Mouse (Mus musculus): ENCODE measurements around the gene Asb6. TPM values are rescaled to one million over a fixed set of nuclear protein-coding genes. Genes with fewer than 3 reads are reported as not detected.

Asb6 gene
- polyA plus RNA-seq, 1 experiment = 20.2 TPM

DNA sequence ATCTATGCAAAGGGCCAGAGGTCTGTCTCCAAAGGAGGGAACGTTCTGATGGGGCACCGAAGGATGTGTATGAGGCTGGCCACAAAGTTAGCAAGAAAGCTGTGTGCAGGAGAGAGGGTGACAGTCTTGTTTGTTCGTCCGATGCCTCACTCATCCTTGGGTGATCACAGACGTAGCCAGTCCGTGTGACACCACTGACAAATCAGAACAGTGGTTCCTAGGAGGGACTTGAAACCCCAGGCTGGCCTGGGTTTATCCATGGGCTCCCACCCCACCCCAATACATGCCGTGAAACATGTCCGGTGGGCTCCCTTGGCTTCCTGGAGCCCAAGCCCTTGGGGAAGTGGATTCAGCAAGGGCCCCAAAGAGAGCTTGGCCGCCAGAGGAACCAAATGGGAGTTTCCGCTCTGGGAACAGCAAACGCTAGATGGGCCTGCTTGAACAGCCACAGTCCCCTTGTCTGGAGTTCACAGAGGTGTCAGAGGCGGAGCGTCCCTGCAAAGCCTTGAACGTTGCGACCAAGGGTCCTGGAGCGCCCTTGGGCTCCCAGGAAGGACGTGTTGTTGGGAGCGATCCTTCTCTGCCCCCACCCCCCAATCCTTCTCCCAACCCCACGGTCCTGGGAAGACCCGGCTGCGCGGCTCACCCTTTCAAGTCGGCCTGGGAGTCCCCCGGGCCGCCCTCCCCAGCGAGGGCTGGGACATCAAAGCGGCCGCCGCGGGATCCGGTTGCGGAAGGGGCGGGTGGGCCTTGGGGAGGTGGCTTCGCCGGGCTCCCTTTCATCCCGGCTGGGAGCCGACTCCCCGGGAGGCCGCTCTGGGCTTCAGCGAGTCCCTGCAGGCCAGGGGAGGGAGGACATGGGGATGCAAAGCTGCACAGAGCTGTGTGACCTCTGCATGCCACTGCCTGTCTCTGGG, 45.8 kb downstream of the Asb6 start:
- no peak overlapping the region for H3K27ac ChIP-seq (ENCODE audit: insufficient read depth, low read length)
- H3K4me3 ChIP-seq (ENCODE audit: insufficient read depth, low read length) = no peak overlapping the region
- no peak for TF ChIP-seq POLR2A (IDR thresholded peaks at IDR 0.05; ENCODE audit: low read depth, low read length)
- no peak for TF ChIP-seq CTCF (IDR thresholded peaks at IDR 0.05; ENCODE audit: borderline replicate concordance, insufficient read depth, low read length)
- no peaks in the 10 kb centered on the region for H3K4me1 ChIP-seq (ENCODE audit: control insufficient read depth, insufficient read depth, low read length)

DNA sequence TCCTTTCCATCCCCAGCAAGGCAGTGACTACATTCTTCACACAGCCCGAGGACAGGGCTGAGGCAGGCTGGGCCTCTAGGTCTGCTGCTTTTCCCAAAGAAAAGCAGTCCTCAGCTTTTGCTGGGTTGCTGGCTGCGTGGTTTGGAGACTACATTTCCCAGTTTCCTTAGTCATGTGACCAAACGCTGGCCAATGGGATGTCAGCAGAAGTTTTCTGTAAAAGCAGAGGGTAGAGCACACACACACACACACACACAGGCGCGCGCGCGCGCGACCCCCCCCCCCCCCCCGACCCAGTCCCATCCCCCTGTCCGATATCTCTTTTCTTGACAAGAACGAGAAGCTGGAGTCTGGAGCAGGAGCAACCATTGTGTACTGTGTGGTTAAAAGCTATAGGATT, 46.8 kb downstream of the Asb6 start:
- TF ChIP-seq POLR2A (IDR thresholded peaks at IDR 0.05; ENCODE audit: low read depth, low read length) (no peak), CTCF (IDR thresholded peaks at IDR 0.05; ENCODE audit: borderline replicate concordance, insufficient read depth, low read length) (no peak)
- Histone ChIP-seq H3K4me1 (ENCODE audit: control insufficient read depth, insufficient read depth, low read length) (no peaks in the 10 kb centered on the region), H3K27ac (ENCODE audit: insufficient read depth, low read length) (no peak overlapping the region), H3K4me3 (ENCODE audit: insufficient read depth, low read length) (no peak overlapping the region)

DNA sequence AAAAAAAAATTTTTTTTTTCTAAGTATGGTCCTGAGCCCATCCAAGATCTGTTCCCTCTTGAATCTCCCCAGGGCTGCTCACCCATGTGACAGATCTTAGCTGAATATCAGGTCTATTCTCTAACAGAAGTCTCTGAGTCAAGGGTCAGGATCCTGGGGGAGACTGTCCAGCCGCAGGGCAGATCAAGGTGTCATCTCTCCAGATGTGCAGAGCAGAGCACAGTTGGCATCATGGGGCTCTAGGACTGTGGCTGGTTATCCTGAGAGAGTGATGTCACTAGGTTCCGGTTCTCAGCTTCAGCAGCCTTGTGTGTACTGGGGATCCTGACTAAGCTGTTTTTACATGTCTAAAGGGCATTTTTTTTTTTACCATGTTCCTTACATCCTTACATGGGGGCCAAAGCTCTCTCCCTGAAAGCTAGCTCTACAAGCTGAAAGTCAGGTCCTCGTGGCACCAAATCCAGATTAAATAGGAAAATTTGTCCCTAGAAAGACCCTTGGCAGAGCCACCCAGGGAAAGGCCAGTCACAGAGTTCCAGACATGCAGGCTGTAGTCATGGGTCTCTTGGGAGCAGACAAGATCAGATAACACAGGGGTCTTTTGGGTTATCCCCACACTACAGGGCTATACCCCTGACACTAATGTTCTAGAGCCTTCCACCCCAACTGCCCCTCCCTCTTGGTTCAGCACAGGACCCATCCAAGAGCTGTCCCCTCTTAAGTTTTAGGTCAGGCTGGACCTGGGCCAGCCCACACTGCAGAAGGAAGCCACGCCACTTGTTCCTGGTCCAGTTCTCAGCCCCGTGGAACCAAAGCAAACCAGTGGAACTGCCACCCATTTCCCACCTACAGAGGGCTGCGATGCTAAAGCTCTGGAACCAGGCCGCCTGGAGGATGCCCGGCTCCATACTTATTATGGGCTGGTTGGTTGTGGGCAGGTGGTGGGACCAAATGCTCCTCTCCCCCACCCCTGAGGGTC, 47.5 kb downstream of the Asb6 start:
- H3K27ac ChIP-seq (ENCODE audit: insufficient read depth, low read length) = no peak overlapping the region
- H3K4me3 ChIP-seq (ENCODE audit: insufficient read depth, low read length) = no peak overlapping the region
- no peaks in the 10 kb centered on the region for H3K4me1 ChIP-seq (ENCODE audit: control insufficient read depth, insufficient read depth, low read length)
- TF ChIP-seq POLR2A (IDR thresholded peaks at IDR 0.05; ENCODE audit: low read depth, low read length) (no peak), CTCF (IDR thresholded peaks at IDR 0.05; ENCODE audit: borderline replicate concordance, insufficient read depth, low read length) (no peak)

GRCm38 (mm10) chr2:30779241-30779640, 50.9 kb downstream of the Asb6 start:
- TF ChIP-seq CTCF (IDR thresholded peaks at IDR 0.05; ENCODE audit: borderline replicate concordance, insufficient read depth, low read length) (no peak), POLR2A (IDR thresholded peaks at IDR 0.05; ENCODE audit: low read depth, low read length) (no peak)
- Histone ChIP-seq H3K4me3 (ENCODE audit: insufficient read depth, low read length) (no peak overlapping the region), H3K27ac (ENCODE audit: insufficient read depth, low read length) (no peak overlapping the region), H3K4me1 (ENCODE audit: control insufficient read depth, insufficient read depth, low read length) (no peaks in the 10 kb centered on the region)

GRCm38 (mm10) chr2:30778235-30778634, 51.9 kb downstream of the Asb6 start:
- H3K4me1 ChIP-seq (ENCODE audit: control insufficient read depth, insufficient read depth, low read length) = no peaks in the 10 kb centered on the region
- H3K4me3 ChIP-seq (ENCODE audit: insufficient read depth, low read length) = no peak overlapping the region
- H3K27ac ChIP-seq (ENCODE audit: insufficient read depth, low read length) = no peak overlapping the region
- TF ChIP-seq POLR2A (IDR thresholded peaks at IDR 0.05; ENCODE audit: low read depth, low read length) (no peak), CTCF (IDR thresholded peaks at IDR 0.05; ENCODE audit: borderline replicate concordance, insufficient read depth, low read length) (no peak)

- Histone ChIP-seq H3K4me1 (ENCODE audit: control insufficient read depth, insufficient read depth, low read length) (no peaks in the 10 kb centered on the region), H3K4me3 (ENCODE audit: insufficient read depth, low read length) (no peak overlapping the region), H3K27ac (ENCODE audit: insufficient read depth, low read length) (no peak overlapping the region)
- TF ChIP-seq POLR2A (IDR thresholded peaks at IDR 0.05; ENCODE audit: low read depth, low read length) = no peak
- TF ChIP-seq CTCF (IDR thresholded peaks at IDR 0.05; ENCODE audit: borderline replicate concordance, insufficient read depth, low read length) = no peak
Measured at GRCm38 (mm10) chr2:30777266-30777665, 52.9 kb downstream of the Asb6 start.

DNA sequence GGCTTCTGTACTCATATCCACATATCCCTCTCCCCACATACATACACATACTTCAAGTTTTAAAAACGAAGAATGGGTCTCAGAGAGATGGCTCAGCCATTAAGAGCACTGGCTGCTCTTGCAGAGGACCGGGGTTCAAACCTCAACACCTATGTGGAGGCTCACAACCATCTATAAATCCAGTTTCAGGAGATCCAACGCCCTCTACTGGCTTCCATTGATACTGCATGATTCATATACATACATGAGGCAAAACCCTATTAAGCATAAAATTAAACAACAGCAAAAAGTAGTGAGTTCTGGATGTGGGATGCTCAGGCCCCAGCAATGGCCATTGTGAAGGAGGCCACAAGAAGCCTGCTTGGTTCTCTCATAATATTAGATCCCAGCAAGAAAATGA, 54.2 kb downstream of the Asb6 start:
- H3K4me1 ChIP-seq (ENCODE audit: control insufficient read depth, insufficient read depth, low read length) = no peaks in the 10 kb centered on the region
- no peak overlapping the region for H3K4me3 ChIP-seq (ENCODE audit: insufficient read depth, low read length)
- no peak for TF ChIP-seq CTCF (IDR thresholded peaks at IDR 0.05; ENCODE audit: borderline replicate concordance, insufficient read depth, low read length)
- TF ChIP-seq POLR2A (IDR thresholded peaks at IDR 0.05; ENCODE audit: low read depth, low read length) = no peak
- H3K27ac ChIP-seq (ENCODE audit: insufficient read depth, low read length) = no peak overlapping the region

DNA sequence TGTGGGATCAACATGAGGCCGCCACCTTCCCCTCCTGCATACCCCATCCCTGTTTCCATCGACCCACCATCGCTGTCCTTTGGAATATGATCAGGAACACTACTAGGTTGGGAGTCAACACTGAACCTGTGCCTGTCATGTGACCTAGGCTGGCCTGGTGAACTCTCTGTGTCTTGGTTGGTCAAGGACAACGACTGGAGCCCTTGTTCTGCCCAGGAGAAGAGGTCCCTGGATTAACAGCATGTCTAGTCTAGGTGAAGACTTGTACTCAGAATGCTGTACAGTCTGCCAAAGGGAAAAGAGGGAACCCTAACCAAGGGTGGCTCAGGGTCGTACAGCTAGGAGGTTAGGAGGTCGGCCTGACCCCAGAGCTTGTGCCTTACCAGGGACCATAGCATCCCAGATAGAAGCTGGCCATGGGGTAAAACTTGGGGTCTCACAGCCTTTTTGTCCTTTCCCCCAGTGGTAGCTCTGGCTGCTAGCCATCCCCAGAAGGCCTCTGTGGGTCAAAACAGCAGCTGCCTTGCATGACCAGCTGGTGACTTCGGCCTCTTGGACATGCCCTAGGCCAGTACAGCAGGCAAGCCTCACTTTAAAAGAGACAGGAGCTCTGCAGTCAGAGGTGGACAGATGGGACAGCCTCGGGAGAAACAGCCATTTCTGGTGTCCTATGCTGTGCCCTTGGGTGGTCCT, 56.7 kb downstream of the Asb6 start:
- TF ChIP-seq CTCF (IDR thresholded peaks at IDR 0.05; ENCODE audit: borderline replicate concordance, insufficient read depth, low read length) = no peak
- TF ChIP-seq POLR2A (IDR thresholded peaks at IDR 0.05; ENCODE audit: low read depth, low read length) = no peak
- no peak overlapping the region for H3K4me3 ChIP-seq (ENCODE audit: insufficient read depth, low read length)
- 0 out of 2 replicates have a peak overlapping the region, but pooled peaks have one; percentile 16 for H3K27ac ChIP-seq (ENCODE audit: insufficient read depth, low read length)
- H3K4me1 ChIP-seq (ENCODE audit: control insufficient read depth, insufficient read depth, low read length) = no peaks in the 10 kb centered on the region

Other genes with a start within 250 kb of the Asb6 start
- 2.8 and 3.4 TPM in 2 replicates for gene Cstad, start 235.3 kb downstream of the Asb6 start, polyA plus RNA-seq (2011; ENCODE audit: insufficient read length, low read depth, missing spikeins)
- not detected in 2 replicates for gene 1700001O22Rik, start 26.7 kb downstream of the Asb6 start, polyA plus RNA-seq (2011; ENCODE audit: insufficient read length, low read depth, missing spikeins)
- 25.6 and 30.3 TPM in 2 replicates for gene Ntmt1, start 22.5 kb downstream of the Asb6 start, polyA plus RNA-seq (2011; ENCODE audit: insufficient read length, low read depth, missing spikeins)
- 130 and 154 TPM in 2 replicates for gene Prrx2, start 4.6 kb upstream of the Asb6 start, polyA plus RNA-seq (2011; ENCODE audit: insufficient read length, low read depth, missing spikeins)
- 37.2 and 41.3 TPM in 2 replicates for gene Ptges, start 99.5 kb upstream of the Asb6 start, polyA plus RNA-seq (2011; ENCODE audit: insufficient read length, low read depth, missing spikeins)
- 43.9 and 47.1 TPM in 2 replicates for gene Tor1b, start 122.6 kb upstream of the Asb6 start, polyA plus RNA-seq (2011; ENCODE audit: insufficient read length, low read depth, missing spikeins)
- 31.5 and 38.9 TPM in 2 replicates for gene Tor1a, start 137.6 kb upstream of the Asb6 start, polyA plus RNA-seq (2011; ENCODE audit: insufficient read length, low read depth, missing spikeins)
- gene BC005624, start 151.9 kb upstream of the Asb6 start, polyA plus RNA-seq (2011; ENCODE audit: insufficient read length, low read depth, missing spikeins) = 31.6 and 33.6 TPM in 2 replicates
- 9.9 and 10.4 TPM in 2 replicates for gene Usp20, start 151.9 kb upstream of the Asb6 start, polyA plus RNA-seq (2011; ENCODE audit: insufficient read length, low read depth, missing spikeins)